Mouse (Mus musculus) liver, embryonic 14.5 days (tissue): ENCODE data around the gene Mindy4. TPM values are rescaled to one million over a fixed set of nuclear protein-coding genes. Genes with fewer than 3 reads are reported as not detected.
A peak's percentile ranks its signal among the peaks of the same experiment; 100 is the strongest.

ENCODE experiments used
- ATAC-seq: fragments of 200-750 bp; cut with Nextera tagmentation; 2 replicates; pipeline ENCODE4 v1.8.0; 2017; ENCODE audit warnings: moderate number of reproducible peaks, mild to moderate bottlenecking, moderate library complexity; ENCODE audit not compliant: insufficient read depth
- DNase-seq, 3 experiments: peaks; one replicate each; pipeline ENCODE4 v3.0.0-alpha.2; 2012 to 2013; ENCODE audit warnings: low read depth in 3 of 3, low spot score in 3 of 3
- H3K27ac ChIP-seq: fragments of 300-500 bp; sonication (generic); 2 replicates; pipeline ENCODE4 v1.5.1; 2014; ENCODE audit warnings: moderate library complexity, mild to moderate bottlenecking, control low read depth, inconsistent platforms
- H3K27me3 ChIP-seq: fragments of 300-500 bp; sonication (generic); 2 replicates; pipeline ENCODE4 v1.6.1; 2014; ENCODE audit warnings: mild to moderate bottlenecking, low read length, moderate library complexity; ENCODE audit not compliant: control insufficient read depth, insufficient read depth
- H3K36me3 ChIP-seq: fragments of 300-500 bp; sonication (generic); replicated peaks from 2 replicates; pipeline ENCODE4 v1.6.1; 2014; ENCODE audit warnings: low read depth; ENCODE audit not compliant: control insufficient read depth, insufficient read depth
- H3K4me1 ChIP-seq, 2 experiments: fragments of 200-500 bp in 1 of 2; fragments of 300-500 bp in 1 of 2; sonication (generic) in 1 of 2; replicated peaks; 2 replicates each; pipeline ENCODE4 v1.6.1; 2012 to 2014; ENCODE audit warnings: antibody characterized with exemption in 1 of 2, inconsistent platforms in 1 of 2, low read length in 1 of 2; ENCODE audit not compliant: control insufficient read depth in 2 of 2, insufficient read depth in 2 of 2
- H3K4me2 ChIP-seq: fragments of 300-500 bp; sonication (generic); 2 replicates; pipeline ENCODE4 v1.6.1; 2014; ENCODE audit warnings: low read depth, mild to moderate bottlenecking, control low read depth, moderate library complexity
- H3K4me3 ChIP-seq, 2 experiments: fragments of 200-500 bp in 1 of 2; fragments of 300-500 bp in 1 of 2; sonication (generic) in 1 of 2; 2 replicates each; pipeline ENCODE4 v1.5.1; 2012 to 2014; ENCODE audit warnings: low read depth in 2 of 2, low read length in 2 of 2, mild to moderate bottlenecking in 2 of 2, control low read depth in 1 of 2, inconsistent platforms in 1 of 2, moderate library complexity in 1 of 2; ENCODE audit not compliant: insufficient read depth in 1 of 2
- H3K9ac ChIP-seq: fragments of 300-500 bp; sonication (generic); replicated peaks from 2 replicates; pipeline ENCODE4 v1.6.1; 2014; ENCODE audit warnings: mild to moderate bottlenecking, control low read depth, moderate library complexity
- H3K9me3 ChIP-seq: fragments of 300-500 bp; sonication (generic); 2 replicates; pipeline ENCODE4 v1.6.1; 2016; ENCODE audit warnings: low read length, mixed read lengths; ENCODE audit not compliant: control insufficient read depth
- CTCF ChIP-seq: IDR thresholded peaks from 2 replicates; pipeline ENCODE4 v1.5.1; 2016; ENCODE audit warnings: antibody characterized with exemption, low read depth, control low read depth
- EP300 ChIP-seq: IDR thresholded peaks from 2 replicates; pipeline ENCODE4 v1.6.1; 2016; ENCODE audit warnings: antibody characterized with exemption, low read depth
- WGBS: fragments of 180-500 bp; shearing (Covaris S2); extraction: QIAGEN DNeasy Blood & Tissue Kit; methylation state at CpG from one replicate; pipeline ENCODE4 v1.1.7; 2014; ENCODE audit not compliant: insufficient replicate concordance; 5-methylcytosine and 5-hydroxymethylcytosine counted together
- polyA plus RNA-seq, 2 experiments: library from polyadenylated mRNA; depleted of rRNA in 1 of 2; stranded (reverse) in 1 of 2; unstranded in 1 of 2; fragments of >200 nt; fragmentation: Nextera tagmentation in 1 of 2; extraction: Ambion mirVana in 1 of 2; gene quantifications; 2 replicates each; pipeline versions ENCODE4 v1.2.1 to v1.2.3; 2012 to 2014

Mindy4 gene
- polyA plus RNA-seq, 2 experiments, result 0.58 to 0.99 TPM

DNA sequence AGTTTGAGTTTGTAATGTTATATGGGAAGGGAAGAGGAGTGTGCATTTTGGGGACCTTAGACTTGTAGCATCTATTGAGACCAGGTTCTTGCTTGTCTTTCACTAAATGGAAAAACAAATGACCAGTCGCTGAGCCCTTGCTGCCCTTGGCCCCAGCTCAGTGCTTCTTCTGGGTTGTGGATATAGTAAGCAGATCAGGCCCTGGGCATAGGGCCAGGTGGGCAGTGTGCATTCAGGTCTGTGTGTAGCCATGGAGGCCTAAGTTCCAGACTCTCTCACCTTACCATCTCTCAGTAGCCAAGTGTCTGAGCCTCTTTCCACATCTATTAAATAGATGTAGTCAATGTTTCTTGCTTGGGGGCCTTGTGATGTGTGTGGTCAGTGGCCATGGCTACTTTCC lies 92.1 kb downstream of the Mindy4 start:
- Histone ChIP-seq H3K4me3 (no peak overlapping the region), H3K9ac (no peak overlapping the region), H3K4me2 (no peak overlapping the region), H3K36me3 (no peaks in the 10 kb centered on the region), H3K27ac (no peak overlapping the region), H3K27me3 (no peaks in the 10 kb centered on the region), H3K9me3 (no peaks in the 10 kb centered on the region), H3K4me1 (peaks cover 6 to 22% of the 10 kb centered on the region in 2 experiments; a peak in 3 of 4 replicates)
- ATAC-seq (no peak), DNase-seq (no peak)
- 68% methylated on average over 1 of the region's 1 CpGs for WGBS
- TF ChIP-seq CTCF, result no peak
- TF ChIP-seq EP300, result no peak

DNA sequence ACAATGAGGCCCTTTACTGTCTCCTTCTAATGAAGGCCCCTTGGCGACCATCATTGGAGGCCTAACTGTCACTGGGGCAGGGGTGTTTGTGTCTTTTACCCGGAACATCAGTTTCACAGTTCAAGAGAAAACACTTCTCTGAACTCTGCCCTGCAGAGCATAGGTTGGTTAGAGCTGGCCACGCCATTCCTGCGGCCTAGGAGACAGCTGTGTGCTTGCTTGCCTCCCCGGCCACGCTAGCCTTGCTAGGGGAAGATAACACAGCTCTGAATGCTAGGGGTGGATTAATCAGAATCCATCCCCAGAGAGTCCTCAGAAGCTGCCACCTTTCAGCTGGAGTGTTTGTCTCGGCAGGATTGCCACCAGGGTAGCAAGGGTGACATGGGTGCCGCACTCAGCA lies 96.3 kb downstream of the Mindy4 start:
- Histone ChIP-seq H3K4me2 (no peak overlapping the region), H3K36me3 (no peaks in the 10 kb centered on the region), H3K4me3 (no peak overlapping the region), H3K4me1 (peaks cover 6 to 21% of the 10 kb centered on the region in 2 experiments; a peak in 3 of 4 replicates), H3K27ac (no peak overlapping the region), H3K9ac (no peak overlapping the region; the same call in 1 of the 2 replicates), H3K27me3 (no peaks in the 10 kb centered on the region), H3K9me3 (no peaks in the 10 kb centered on the region)
- WGBS, result 16% methylated on average over 8 of the region's 8 CpGs
- DNase-seq (peak in 2 of 3 experiments; percentile 32 to 34), ATAC-seq (peak; percentile 77)
- no peak for TF ChIP-seq CTCF
- TF ChIP-seq EP300, result peak; percentile 44; the same call in 1 of the 2 replicates

DNA sequence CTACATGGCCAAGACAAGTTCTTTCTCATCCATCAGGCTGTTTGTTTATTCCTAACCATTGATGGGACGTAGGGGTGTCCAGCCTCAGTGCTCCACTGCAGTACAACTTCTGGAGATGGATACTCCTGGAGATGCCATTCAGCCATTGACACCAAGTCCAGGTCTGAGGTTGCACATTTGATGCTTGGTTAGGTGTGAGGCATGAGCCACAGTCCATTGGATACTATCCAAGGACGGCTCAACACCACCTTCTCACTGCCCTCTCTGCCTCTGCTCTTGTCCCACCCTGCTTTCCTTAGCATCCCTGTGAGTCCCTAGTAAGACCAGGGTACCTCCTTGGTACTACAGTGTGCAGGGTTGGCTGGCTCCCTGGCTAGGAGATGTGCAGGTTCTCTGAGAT lies 96.7 kb downstream of the Mindy4 start:
- ATAC-seq, result no peak
- H3K9ac ChIP-seq, result no peak overlapping the region; the same call in 1 of the 2 replicates
- peaks cover 6 to 21% of the 10 kb centered on the region in 2 experiments; a peak in 3 of 4 replicates for H3K4me1 ChIP-seq
- no peak overlapping the region for H3K4me3 ChIP-seq
- H3K36me3 ChIP-seq, result no peaks in the 10 kb centered on the region
- no peak for DNase-seq
- no peak overlapping the region for H3K4me2 ChIP-seq
- H3K27ac ChIP-seq, result no peak overlapping the region
- TF ChIP-seq EP300 (no peak), CTCF (no peak)
- 68% methylated on average over 2 of the region's 2 CpGs for WGBS
- H3K9me3 ChIP-seq, result no peaks in the 10 kb centered on the region
- H3K27me3 ChIP-seq, result no peaks in the 10 kb centered on the region

DNA sequence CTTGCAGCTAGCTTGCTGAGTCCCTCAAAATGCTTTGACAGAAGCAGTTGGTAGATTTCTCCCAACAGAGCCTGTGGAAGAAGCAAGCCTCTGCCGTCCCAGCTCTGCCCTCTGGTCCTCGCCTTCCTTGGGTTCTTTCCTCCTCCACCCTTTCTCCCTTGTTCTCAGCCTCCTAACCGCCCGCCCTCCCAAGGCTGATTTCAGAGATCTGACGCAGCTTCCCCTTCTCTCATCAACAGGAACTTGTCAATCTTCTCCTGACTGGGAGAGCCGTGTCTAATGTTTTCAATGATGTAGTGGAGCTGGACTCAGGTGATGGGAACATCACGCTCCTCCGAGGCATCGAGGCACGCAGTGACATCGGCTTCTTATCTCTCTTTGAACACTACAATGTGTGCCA lies 97.5 kb downstream of the Mindy4 start:
- DNase-seq (no peak), ATAC-seq (no peak)
- 39% methylated on average over 11 of the region's 11 CpGs for WGBS
- Histone ChIP-seq H3K4me3 (no peak overlapping the region), H3K9me3 (no peaks in the 10 kb centered on the region), H3K27me3 (no peaks in the 10 kb centered on the region), H3K9ac (no peak overlapping the region), H3K4me1 (peaks cover 6 to 21% of the 10 kb centered on the region in 2 experiments; a peak in 3 of 4 replicates), H3K27ac (no peak overlapping the region), H3K36me3 (no peaks in the 10 kb centered on the region), H3K4me2 (no peak overlapping the region)
- no peak for TF ChIP-seq EP300
- no peak for TF ChIP-seq CTCF

DNA sequence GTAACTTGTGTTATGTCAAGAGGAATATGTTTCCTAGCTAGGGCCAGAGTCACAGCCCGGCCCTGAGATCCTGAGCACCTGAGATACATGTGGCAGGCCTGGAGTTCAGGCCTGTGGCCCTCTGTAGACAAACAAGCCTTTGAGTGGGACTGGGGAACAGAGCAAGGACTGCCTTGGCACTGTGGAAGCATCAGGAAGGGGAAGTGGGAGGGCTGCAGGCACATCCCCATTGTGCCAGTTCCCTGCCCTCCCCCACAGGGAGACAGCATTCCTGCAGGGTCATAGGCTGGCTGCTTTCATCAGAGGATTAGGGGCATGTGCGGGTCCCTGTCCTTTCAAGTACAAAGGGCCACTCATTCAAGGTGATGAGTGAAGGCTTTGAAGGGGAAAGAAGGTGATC lies 107.0 kb downstream of the Mindy4 start:
- Histone ChIP-seq H3K27ac (no peak overlapping the region), H3K9me3 (no peaks in the 10 kb centered on the region), H3K9ac (no peak overlapping the region), H3K36me3 (no peaks in the 10 kb centered on the region), H3K4me1 (peaks cover 12 to 21% of the 10 kb centered on the region in 2 experiments), H3K27me3 (no peaks in the 10 kb centered on the region), H3K4me2 (no peak overlapping the region), H3K4me3 (no peak overlapping the region)
- DNase-seq, result no peak
- no peak for ATAC-seq
- 47% methylated on average over 2 of the region's 2 CpGs for WGBS
- TF ChIP-seq CTCF (no peak), EP300 (no peak)
